Mouse (Mus musculus): Measurements from ENCODE around the gene Lgmn. TPM values are rescaled to one million over a fixed set of nuclear protein-coding genes. Genes with fewer than 3 reads are reported as not detected.

The Lgmn gene
- polyA plus RNA-seq, 1 experiment = 155 TPM

- no peak for DNase-seq (ENCODE audit: low read depth)
Measured at GRCm38 (mm10) chr12:102434107-102434506, 5.5 kb downstream of the Lgmn start.

- no peak for DNase-seq (ENCODE audit: low read depth)
Measured at GRCm38 (mm10) chr12:102432238-102432637, 7.4 kb downstream of the Lgmn start.

GRCm38 (mm10) chr12:102430228-102430627 is 9.4 kb downstream of the Lgmn start:
- no peak for DNase-seq (ENCODE audit: low read depth)

GRCm38 (mm10) chr12:102429656-102430055 is 10.0 kb downstream of the Lgmn start:
- DNase-seq (ENCODE audit: low read depth) = no peak

- DNase-seq (ENCODE audit: low read depth) = no peak
Measured at GRCm38 (mm10) chr12:102426285-102426684, 13.3 kb downstream of the Lgmn start.

- DNase-seq (ENCODE audit: low read depth) = no peak
Measured at GRCm38 (mm10) chr12:102425048-102425578, 14.5 kb downstream of the Lgmn start.

GRCm38 (mm10) chr12:102424456-102424855 is 15.2 kb downstream of the Lgmn start:
- DNase-seq (ENCODE audit: low read depth) = no peak

- DNase-seq (ENCODE audit: low read depth) = no peak
Measured at GRCm38 (mm10) chr12:102423625-102424024, 16.0 kb downstream of the Lgmn start.

GRCm38 (mm10) chr12:102422623-102423320 is 16.8 kb downstream of the Lgmn start:
- DNase-seq (ENCODE audit: low read depth) = no peak

GRCm38 (mm10) chr12:102422065-102422464 is 17.5 kb downstream of the Lgmn start:
- no peak for DNase-seq (ENCODE audit: low read depth)

GRCm38 (mm10) chr12:102420168-102420890 is 19.3 kb downstream of the Lgmn start:
- DNase-seq (ENCODE audit: low read depth) = no peak

GRCm38 (mm10) chr12:102419544-102419943 is 20.1 kb downstream of the Lgmn start:
- DNase-seq (ENCODE audit: low read depth) = no peak

GRCm38 (mm10) chr12:102417701-102418100 is 21.9 kb downstream of the Lgmn start:
- no peak for DNase-seq (ENCODE audit: low read depth)

- DNase-seq (ENCODE audit: low read depth) = no peak
Measured at GRCm38 (mm10) chr12:102416955-102417510, 22.6 kb downstream of the Lgmn start.

- DNase-seq (ENCODE audit: low read depth) = no peak
Measured at GRCm38 (mm10) chr12:102416391-102416837, 23.2 kb downstream of the Lgmn start.

GRCm38 (mm10) chr12:102414686-102415085 is 24.9 kb downstream of the Lgmn start:
- DNase-seq (ENCODE audit: low read depth) = no peak

- DNase-seq (ENCODE audit: low read depth) = no peak
Measured at GRCm38 (mm10) chr12:102413171-102413570, 26.4 kb downstream of the Lgmn start.

GRCm38 (mm10) chr12:102398588-102398987 is 41.0 kb downstream of the Lgmn start:
- no peak for DNase-seq (ENCODE audit: low read depth)

- DNase-seq (ENCODE audit: low read depth) = no peak
Measured at GRCm38 (mm10) chr12:102395998-102396991, 43.3 kb downstream of the Lgmn start.

- DNase-seq (ENCODE audit: low read depth) = no peak
Measured at GRCm38 (mm10) chr12:102395537-102395936, 44.1 kb downstream of the Lgmn start.

GRCm38 (mm10) chr12:102394496-102394895 is 45.1 kb downstream of the Lgmn start:
- no peak for DNase-seq (ENCODE audit: low read depth)
